Comparison of ENCODE assay signal across 9 mouse cellular contexts in the genomic region with DNA sequence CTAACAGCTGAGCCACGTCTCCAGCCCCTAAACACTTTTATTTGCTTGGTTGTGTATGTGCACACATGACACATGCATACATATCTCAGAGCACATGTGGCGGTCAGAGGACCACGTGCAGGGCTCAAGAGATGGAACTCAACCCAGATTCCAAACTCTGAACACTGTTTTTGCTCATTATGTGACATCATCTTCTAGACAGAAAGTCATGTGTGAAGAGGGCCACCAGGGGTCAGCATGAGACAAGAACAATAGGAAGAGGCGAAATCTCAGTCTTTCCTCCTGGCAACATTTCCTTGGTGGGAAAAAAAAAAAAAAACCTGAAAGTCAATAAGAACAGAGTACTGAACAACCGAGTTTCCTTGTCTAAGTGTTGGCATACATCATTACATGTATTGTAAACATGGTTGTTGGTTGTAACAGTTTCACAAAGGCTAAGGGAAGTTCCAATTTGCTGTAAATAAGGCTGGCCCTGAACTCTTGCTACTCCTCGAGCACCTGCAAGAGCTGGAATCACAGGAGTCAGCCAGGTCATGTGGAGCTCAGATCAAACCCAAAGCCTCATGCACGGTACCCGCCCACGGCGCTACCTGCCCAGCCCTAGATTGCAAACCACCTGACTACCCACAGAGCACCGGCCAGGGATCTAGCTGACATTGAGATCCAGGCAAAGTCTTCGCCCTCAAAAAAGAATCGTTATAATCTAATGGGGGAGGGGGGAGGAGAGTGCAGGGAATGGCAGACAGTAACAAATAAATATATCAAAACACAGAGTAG. TPM values are rescaled to one million over a fixed set of nuclear protein-coding genes. Genes with fewer than 3 reads are reported as not detected.
DNase-seq lines count a peak whose midpoint lies in the region; ATAC-seq and TF ChIP-seq lines count a peak whose summit lies in the region.
"Had no signal": no experiment of that assay in that cellular context is flagged by ENCODE, and none has a peak within 500 bp of the region (broad histone marks: within the 10 kb centered on the region; RNA-seq: fewer than 3 reads in every experiment).

No protein-coding gene starts in this region.

- H3K4me1 ChIP-seq in neural tube, embryonic 11.5 days (ENCODE audit: control insufficient read depth, insufficient read depth, low read length), result no peaks in the 10 kb centered on the region
- peaks cover 23% of the 10 kb centered on the region; the same call in 1 of the 2 replicates for H3K4me1 ChIP-seq in kidney, adult 2 months (ENCODE audit: control insufficient read depth, insufficient read depth, low read length)

- H3K9me3 ChIP-seq in neural tube, embryonic 11.5 days (ENCODE audit: control insufficient read depth, low read length), result no peaks in the 10 kb centered on the region

- no peak overlapping the region for H3K9ac ChIP-seq in neural tube, embryonic 11.5 days (ENCODE audit: low read length)

- no peak overlapping the region for H3K4me3 ChIP-seq in neural tube, embryonic 11.5 days (ENCODE audit: low read depth, low read length)
- H3K4me3 ChIP-seq in kidney, adult 2 months (ENCODE audit: insufficient read depth, low read depth, low read length), result no peak overlapping the region

- no peak overlapping the region for H3K4me2 ChIP-seq in neural tube, embryonic 11.5 days (ENCODE audit: low read depth)

- TF ChIP-seq CTCF in kidney, adult 2 months (conservative IDR thresholded peaks at IDR 0.05; ENCODE audit: insufficient read depth, insufficient read length, low read depth, low read length), result peak; percentile 36

- ATAC-seq in neural tube, embryonic 11.5 days (ENCODE audit: insufficient read depth, low FRiP score, low TSS enrichment), result no peak

- DNase-seq in adrenal gland, postnatal 14 days, result peak; percentile 50
- DNase-seq in adrenal gland, adult 8-10 months, result no peak
- peak; percentile 28 for DNase-seq in neural tube, embryonic 11.5 days (ENCODE audit: low spot score)
- no peak for DNase-seq in neural tube, embryonic 10.5 days (ENCODE audit: extremely low spot score, low spot score)
- DNase-seq in embryo, embryonic 11.5 days (ENCODE audit: low read depth, low spot score), result peak; percentile 31
- DNase-seq in kidney, adult 2 months, result peak; percentile 67
- DNase-seq in mesoderm, embryonic 11.5 days (ENCODE audit: low read depth, low spot score), result peak; percentile 61
- DNase-seq in urinary bladder, adult 18-20 months (ENCODE audit: low spot score in 2 of 2), result no peak

- H3K27ac ChIP-seq in neural tube, embryonic 11.5 days (ENCODE audit: low read depth, low read length), result no peak overlapping the region
- H3K27ac ChIP-seq in kidney, adult 2 months (ENCODE audit: insufficient read depth, low read depth, low read length), result no peak overlapping the region
- H3K27ac ChIP-seq: macrophage had no signal

- no peaks in the 10 kb centered on the region for H3K36me3 ChIP-seq in neural tube, embryonic 11.5 days (ENCODE audit: control insufficient read depth, insufficient read depth, low read length)
- no peaks in the 10 kb centered on the region for H3K36me3 ChIP-seq in kidney, adult 2 months (ENCODE audit: control insufficient read depth, insufficient read depth, low read length)

- 50% methylated on average over 13 of the region's 13 CpGs for WGBS in neural tube, embryonic 11.5 days
- 34% methylated on average over 13 of the region's 13 CpGs for WGBS in kidney, adult 2 months

- no peaks in the 10 kb centered on the region for H3K27me3 ChIP-seq in neural tube, embryonic 11.5 days (ENCODE audit: control insufficient read depth, insufficient read depth, low read length)
- no peaks in the 10 kb centered on the region for H3K27me3 ChIP-seq in kidney, adult 2 months (replicated peaks; ENCODE audit: control insufficient read depth, insufficient read depth, low read length)

- TF ChIP-seq POLR2A in kidney, adult 2 months (IDR thresholded peaks at IDR 0.05; ENCODE audit: low read depth, low read length), result no peak

RNA-seq across cellular contexts. Expression of a gene that starts 23.8 kb away (rescaled TPM):
- total RNA-seq in adrenal gland, postnatal 14 days (2021), result 0.15 and 0.53 TPM in 2 replicates
- total RNA-seq in adrenal gland, adult 8-10 months (2022), result under 1 TPM in 3 of 4 experiments, not detected in 1; 0.07 to 0.40 (median 0.15) TPM
- 0.20 TPM in 1 of 2 replicates, not detected in the other for polyA plus RNA-seq in neural tube, embryonic 11.5 days (2014; fragmentation: Nextera tagmentation; extraction: Ambion mirVana)
- 526 and 582 TPM in 2 replicates for polyA plus RNA-seq in kidney, adult 2 months (2012; rRNA removed)
- polyA plus RNA-seq: macrophage had no signal

RNA-seq across cellular contexts. Expression of a gene that starts 50.5 kb away (rescaled TPM):
- not detected in 2 replicates for total RNA-seq in adrenal gland, postnatal 14 days (2021)
- total RNA-seq in adrenal gland, adult 8-10 months (2022), result not detected
- polyA plus RNA-seq in neural tube, embryonic 11.5 days (2014; fragmentation: Nextera tagmentation; extraction: Ambion mirVana), result 0.53 and 0.69 TPM in 2 replicates
- polyA plus RNA-seq in kidney, adult 2 months (2012; rRNA removed), result 355 and 358 TPM in 2 replicates
- polyA plus RNA-seq: macrophage had no signal

Comparison
In these comparisons a context has a peak if more than half of its experiments do, and no peak if none do; other contexts are left out.
1. DNase-seq: peak in adrenal gland, postnatal 14 days (single experiment), neural tube, embryonic 11.5 days (single experiment), embryo, embryonic 11.5 days (single experiment), kidney, adult 2 months (single experiment) and mesoderm, embryonic 11.5 days (single experiment); none in adrenal gland, adult 8-10 months (single experiment), neural tube, embryonic 10.5 days (single experiment) and urinary bladder, adult 18-20 months (0 of 2).